Mouse (Mus musculus): Measurements from ENCODE around the gene Fam214b. TPM values are rescaled to one million over a fixed set of nuclear protein-coding genes. Genes with fewer than 3 reads are reported as not detected.

The Fam214b gene
- 19.5 and 24.1 TPM in 2 replicates for polyA plus RNA-seq (2012; rRNA removed; ENCODE audit: low replicate concordance)

GRCm38 (mm10) chr4:43045659-43046302 lies at the start of gene Fam214b:
Gene Fam214b, minus strand, starts transcription at chr4:43046220.

GRCm38 (mm10) chr4:43058753-43059654 lies 13.0 kb upstream of the Fam214b start, which contains the start of gene Unc13b:
Gene Unc13b, plus strand, starts transcription at chr4:43058953.

DNA sequence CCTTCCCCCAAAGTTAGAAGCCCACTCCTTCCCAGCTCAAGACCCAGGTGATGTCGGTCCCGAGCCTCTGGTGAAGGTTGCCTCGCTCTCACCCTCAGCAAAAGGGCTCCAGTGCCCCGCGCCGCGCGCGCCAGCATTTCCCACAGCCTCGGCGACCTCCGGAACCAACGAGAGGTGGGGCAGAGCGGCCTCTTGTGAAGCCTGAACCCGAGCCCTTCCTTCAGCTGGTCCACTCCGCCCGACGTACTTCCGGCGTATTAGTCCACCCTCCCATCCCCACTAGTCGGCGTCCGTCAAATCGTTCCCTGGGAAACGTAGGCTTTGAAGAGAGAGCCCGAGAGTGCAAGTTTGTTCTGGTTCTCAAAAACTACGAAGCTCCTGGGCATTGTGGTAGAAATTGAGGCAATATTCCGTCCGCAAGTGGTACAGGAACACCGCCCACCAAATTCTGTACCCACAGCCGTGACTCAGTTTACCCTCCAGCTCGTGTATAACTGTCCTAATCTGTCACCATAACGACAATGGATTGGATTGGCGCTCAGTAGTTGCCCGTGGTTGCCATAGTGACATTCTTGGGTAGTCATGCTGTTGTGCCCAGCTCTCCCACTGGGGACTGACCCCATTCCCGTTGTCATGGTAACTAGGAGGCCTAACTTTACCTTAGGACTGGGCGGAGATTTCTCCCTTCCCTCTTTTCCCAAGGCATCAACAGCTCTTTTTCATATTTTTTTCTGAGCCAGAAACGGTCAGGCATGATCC lies 14.6 kb downstream of the Fam214b start, which contains the start of gene Stoml2:
Gene Stoml2, minus strand, starts transcription at position 474 of the 759 bp plus-strand sequence.

DNA sequence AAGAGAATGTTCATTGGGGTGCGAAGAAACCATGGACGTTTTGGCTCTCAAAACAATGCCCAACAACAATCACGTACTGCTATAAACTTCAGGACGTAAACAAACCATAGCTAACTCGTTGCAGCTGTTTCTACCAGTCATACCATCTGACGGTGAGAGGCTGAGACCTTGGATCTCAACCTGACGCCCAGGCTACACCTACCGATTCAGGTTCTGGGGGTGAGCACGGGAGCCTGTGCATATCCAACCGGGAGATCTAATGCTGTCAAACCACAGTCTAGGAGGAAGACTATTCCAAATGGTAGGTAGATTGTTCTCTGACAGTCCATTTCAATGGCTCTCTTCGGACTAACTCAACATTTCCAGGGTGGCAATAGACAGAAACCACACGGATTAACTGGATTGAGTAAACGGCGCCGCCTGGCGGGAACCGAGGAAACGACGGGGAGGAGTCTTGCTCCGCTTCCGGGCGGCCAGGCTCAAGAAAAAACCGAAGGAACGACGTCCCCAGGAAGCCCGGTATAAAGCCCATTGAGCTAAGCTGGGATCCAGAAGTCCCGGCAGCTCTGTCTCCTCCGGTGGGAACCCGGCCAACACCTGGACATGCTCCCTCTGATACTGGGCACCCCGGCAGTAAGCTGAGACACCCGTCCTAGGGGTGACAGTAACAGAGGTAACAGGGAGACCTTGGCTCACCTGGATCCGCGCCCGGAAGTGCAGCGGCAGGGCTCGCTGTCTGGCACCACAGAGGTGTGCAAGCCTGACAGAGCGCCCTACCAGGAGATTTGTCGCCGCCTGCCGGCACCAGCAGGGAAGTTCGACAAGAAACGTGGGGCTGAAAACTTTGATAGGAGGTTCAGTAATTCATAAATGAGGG lies 20.7 kb downstream of the Fam214b start, which contains the start of gene Pigo:
Gene Pigo, minus strand, starts transcription at position 736 of the 877 bp plus-strand sequence.

DNA sequence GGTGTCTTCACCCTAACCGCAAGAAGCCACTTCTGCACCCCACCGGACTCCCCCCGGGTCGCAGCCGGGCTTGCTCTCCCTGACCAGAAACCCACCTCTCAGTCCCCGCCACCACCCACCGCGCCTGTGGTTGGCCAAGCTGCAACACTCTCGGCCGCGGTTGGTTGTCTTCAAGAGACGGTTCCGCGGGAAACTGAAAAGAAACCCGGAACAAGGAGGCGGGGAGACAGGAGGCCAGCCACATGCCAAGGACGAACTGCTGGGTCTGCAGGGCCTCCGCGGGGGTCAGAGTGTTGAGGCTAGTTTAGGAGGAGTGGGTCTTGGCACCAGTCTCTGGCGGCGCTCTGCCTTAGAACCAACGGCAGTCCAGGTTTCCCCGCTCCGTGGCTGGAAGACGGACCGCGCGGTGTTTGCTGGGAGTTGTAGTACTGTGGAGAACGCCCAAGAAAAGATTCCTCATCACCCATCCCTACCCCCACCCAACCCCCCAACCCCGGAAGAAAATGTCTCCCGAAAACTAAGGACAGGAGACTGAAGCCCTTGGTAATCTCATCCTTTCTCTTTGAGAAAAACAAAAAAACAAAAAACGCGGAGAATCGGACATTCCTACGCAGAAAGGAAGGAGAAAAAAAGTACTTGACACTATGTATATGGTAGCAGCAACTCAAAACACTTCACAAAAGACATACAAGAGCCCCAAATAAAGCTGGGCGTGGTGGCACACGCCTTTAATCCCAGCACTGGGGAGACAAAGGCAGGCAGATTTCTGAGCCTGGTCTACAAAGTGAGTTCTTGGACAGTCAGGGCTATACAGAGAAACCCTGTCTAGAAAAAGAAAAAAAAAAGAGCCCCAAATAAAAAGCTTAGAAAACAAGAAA lies 35.6 kb downstream of the Fam214b start, which contains the start of gene Fancg:
Gene Fancg, minus strand, starts transcription at position 346 of the 878 bp plus-strand sequence.

GRCm38 (mm10) chr4:43000141-43000986 lies 45.7 kb downstream of the Fam214b start, which contains the start of gene Vcp:
Gene Vcp, minus strand, starts transcription at chr4:43000507.

Other genes starting within 250 kb of the Fam214b start
- gene Fam205a1, start 192.3 kb downstream of the Fam214b start, polyA plus RNA-seq (2012; rRNA removed; ENCODE audit: low replicate concordance), result 0.03 TPM in 1 of 2 replicates, not detected in the other
- not detected in 2 replicates for gene Gm12394, start 189.4 kb downstream of the Fam214b start, polyA plus RNA-seq (2012; rRNA removed; ENCODE audit: low replicate concordance)
- not detected in 2 replicates for gene Fam205c, start 172.0 kb downstream of the Fam214b start, polyA plus RNA-seq (2012; rRNA removed; ENCODE audit: low replicate concordance)
- gene Phf24, start 129.6 kb downstream of the Fam214b start, polyA plus RNA-seq (2012; rRNA removed; ENCODE audit: low replicate concordance), result 3.0 and 3.5 TPM in 2 replicates
- gene Dnajb5, start 96.4 kb downstream of the Fam214b start, polyA plus RNA-seq (2012; rRNA removed; ENCODE audit: low replicate concordance), result 9.8 and 16.5 TPM in 2 replicates
- not detected in 2 replicates for gene 1700022I11Rik, start 76.6 kb downstream of the Fam214b start, polyA plus RNA-seq (2012; rRNA removed; ENCODE audit: low replicate concordance)
- gene Vcp, start 45.7 kb downstream of the Fam214b start, polyA plus RNA-seq (2012; rRNA removed; ENCODE audit: low replicate concordance), result 117 and 213 TPM in 2 replicates
- 17.9 and 18.1 TPM in 2 replicates for gene Fancg, start 35.7 kb downstream of the Fam214b start, polyA plus RNA-seq (2012; rRNA removed; ENCODE audit: low replicate concordance)
- gene Pigo, start 20.4 kb downstream of the Fam214b start, polyA plus RNA-seq (2012; rRNA removed; ENCODE audit: low replicate concordance), result 21.0 and 26.6 TPM in 2 replicates
- gene Stoml2, start 14.5 kb downstream of the Fam214b start, polyA plus RNA-seq (2012; rRNA removed; ENCODE audit: low replicate concordance), result 59.8 and 130 TPM in 2 replicates
- gene Unc13b, start 12.7 kb upstream of the Fam214b start, polyA plus RNA-seq (2012; rRNA removed; ENCODE audit: low replicate concordance), result 7.1 and 9.2 TPM in 2 replicates
- gene Atp8b5, start 220.9 kb upstream of the Fam214b start, polyA plus RNA-seq (2012; rRNA removed; ENCODE audit: low replicate concordance), result 0.57 and 1.7 TPM in 2 replicates

All from mammary gland, adult 2 months (tissue).